Mouse (Mus musculus) olfactory bulb, adult 2 months (tissue): ENCODE measurements around the gene Gm21411. TPM values are rescaled to one million over a fixed set of nuclear protein-coding genes. Genes with fewer than 3 reads are reported as not detected.
"Not testable (repeated sequence)": the region's sequence is repeated elsewhere in the genome, so short reads cannot be mapped to it uniquely, and the experiment has no call there.

ENCODE experiments used
- H3K27ac ChIP-seq: fragments of 200-500 bp; 2 replicates; pipeline ENCODE4 v1.5.1; 2012; ENCODE audit warnings: low read depth, low read length; ENCODE audit not compliant: insufficient read depth
- H3K4me1 ChIP-seq: fragments of 200-500 bp; 2 replicates; pipeline ENCODE4 v1.6.1; 2012; ENCODE audit warnings: low read length; ENCODE audit not compliant: control insufficient read depth, insufficient read depth
- H3K4me3 ChIP-seq: fragments of 200-500 bp; 2 replicates; pipeline ENCODE4 v1.5.1; 2012; ENCODE audit warnings: mild to moderate bottlenecking, low read depth, low read length, moderate library complexity; ENCODE audit not compliant: insufficient read depth
- CTCF ChIP-seq: fragments of 200-500 bp; IDR thresholded peaks from 2 replicates; pipeline ENCODE4 v1.5.1; 2012; ENCODE audit warnings: low read depth, mild to moderate bottlenecking, low read length, moderate library complexity; ENCODE audit not compliant: insufficient read depth
- POLR2A ChIP-seq: fragments of 200-500 bp; IDR thresholded peaks from 2 replicates; pipeline ENCODE4 v1.6.1; 2012; ENCODE audit warnings: mild to moderate bottlenecking, low read depth, low read length, moderate library complexity; ENCODE audit not compliant: insufficient read depth
- WGBS: fragments of 180-500 bp; shearing (Covaris S2); methylation state at CpG from one replicate; pipeline ENCODE4 v1.1.7; 2018; 5-methylcytosine and 5-hydroxymethylcytosine counted together
- polyA plus RNA-seq: library from polyadenylated mRNA; stranded (reverse); fragments of >200 nt; gene quantifications from 2 replicates; pipeline ENCODE4 v1.2.4, GENCODE M21; 2012; ENCODE audit warnings: low replicate concordance; ENCODE audit not compliant: missing spikeins, insufficient read depth, insufficient read length

Gm21411 gene
- not detected in 2 replicates for polyA plus RNA-seq

DNA sequence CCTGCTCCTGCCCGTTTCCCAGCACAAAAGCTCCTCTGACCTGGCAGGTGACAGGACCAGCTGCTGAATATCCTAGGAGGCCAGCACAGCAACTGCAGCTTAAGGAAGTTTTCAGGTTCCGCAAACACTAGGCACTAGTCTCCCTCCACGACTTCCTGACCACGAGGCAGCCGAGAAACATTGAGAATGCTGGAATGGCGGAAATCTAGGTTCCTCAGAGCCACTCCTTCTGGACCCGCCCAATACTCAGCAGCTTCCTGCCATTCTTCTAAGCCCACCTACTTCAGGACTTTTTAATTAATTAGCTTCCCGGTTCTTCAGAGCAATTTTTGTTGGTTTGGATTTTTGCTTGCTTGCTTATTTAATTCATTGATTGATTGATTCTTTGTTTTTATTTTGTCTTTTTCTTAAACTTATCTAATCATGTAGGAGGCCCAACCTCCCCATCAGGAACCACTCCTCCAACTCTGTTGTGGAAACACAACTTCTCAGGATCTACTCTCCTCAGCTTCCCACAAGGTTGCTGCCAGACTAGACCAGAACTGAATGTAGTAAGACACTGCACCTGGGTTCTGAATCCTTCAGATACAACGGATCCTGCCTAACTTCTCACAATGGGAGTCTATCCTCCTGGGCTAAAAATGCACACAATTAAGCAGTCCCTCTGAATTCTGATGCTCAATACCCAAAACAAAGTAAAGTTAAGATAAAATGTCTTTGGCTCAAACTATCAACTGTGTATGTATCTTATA is at the start of gene Gm21411:
TSS of gene Gm21411 (minus strand) at position 205 of the 752 bp plus-strand sequence.
- not testable (repeated sequence) for H3K4me1 ChIP-seq, H3K27ac ChIP-seq, H3K4me3 ChIP-seq
- 87% methylated on average over 9 of the region's 9 CpGs for WGBS

DNA sequence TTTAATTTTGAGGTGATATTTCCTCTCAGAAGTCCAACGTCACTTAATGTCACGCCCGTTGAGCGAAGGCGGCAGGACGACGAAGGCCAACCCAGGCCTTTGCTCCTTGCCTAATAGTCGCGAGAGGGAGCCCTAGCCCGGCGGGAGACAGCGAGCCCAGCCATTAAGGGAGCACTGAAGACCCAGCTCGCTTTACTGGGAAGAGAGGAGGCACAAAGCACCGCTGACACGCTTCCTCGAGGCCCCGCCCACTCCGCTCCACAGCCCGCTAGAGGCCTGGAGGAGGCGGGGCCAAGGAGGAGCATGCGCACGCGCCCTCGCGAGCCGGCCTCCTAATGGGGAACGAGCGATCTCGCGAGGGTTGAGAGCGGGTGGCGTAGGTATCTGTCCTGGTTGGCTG is 32.3 kb upstream of the Gm21411 start:
- 71% methylated on average over 32 of the region's 32 CpGs for WGBS
- not testable (repeated sequence) for H3K4me1 ChIP-seq, H3K27ac ChIP-seq, H3K4me3 ChIP-seq

DNA sequence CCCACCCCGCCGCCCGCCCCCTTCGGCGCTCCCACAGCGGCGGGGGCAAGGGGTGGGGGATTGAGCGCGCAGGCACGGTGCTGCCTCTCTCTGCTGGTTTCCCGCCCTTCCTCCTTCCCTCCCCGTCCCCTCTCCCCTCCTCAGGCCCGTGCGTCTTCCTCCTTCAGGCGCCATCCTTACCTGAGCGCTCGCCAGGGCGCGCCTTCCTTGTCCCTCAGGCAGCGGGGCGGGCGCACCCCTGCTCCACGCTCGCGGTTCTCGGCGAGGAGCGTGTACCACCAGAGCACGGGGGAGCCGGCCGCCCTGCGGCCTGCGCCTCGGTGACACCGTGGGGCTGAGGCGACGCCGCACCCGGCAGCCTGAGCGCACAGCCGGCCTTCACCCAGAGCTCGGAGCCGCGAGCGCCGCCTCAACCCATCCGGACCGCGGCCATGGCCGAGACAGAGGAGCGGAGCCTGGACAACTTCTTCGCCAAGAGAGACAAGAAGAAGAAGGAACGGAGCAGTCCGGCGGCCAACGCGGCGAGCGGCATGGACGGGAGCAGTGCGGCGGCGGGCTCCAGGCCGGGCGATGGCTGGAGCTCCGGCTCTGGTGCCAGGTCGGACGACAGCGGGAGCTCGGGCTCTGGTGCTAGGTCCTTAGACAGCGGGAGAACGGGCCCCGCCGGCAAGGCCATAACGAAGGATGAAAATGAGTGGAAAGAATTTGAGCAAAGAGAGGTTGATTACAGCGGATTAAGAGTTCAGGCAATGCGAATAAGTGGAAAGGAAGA is 23.1 kb upstream of the Gm21411 start:
- no peak overlapping the region for H3K4me3 ChIP-seq
- WGBS: 13% methylated on average over 77 of the region's 77 CpGs

DNA sequence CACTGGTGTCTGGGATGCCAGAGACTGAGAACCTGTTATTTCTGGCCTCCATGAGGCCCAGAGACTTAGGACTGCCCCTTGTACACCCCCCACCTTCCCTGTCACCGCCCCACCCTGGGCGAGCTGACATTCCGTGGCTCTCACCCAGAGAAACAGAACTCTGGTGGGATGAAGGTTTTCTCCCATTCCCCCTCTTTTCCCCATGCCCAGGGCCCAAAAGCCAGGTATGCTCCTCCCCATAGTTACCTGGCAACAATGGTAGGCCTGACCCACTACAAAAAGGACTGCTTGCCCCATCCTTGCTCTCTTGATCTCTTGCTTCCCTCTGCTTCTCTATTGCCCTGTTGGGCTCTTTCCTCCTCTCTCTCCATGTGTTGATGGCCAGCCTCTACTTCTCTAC is 5.8 kb upstream of the Gm21411 start:
- no peak overlapping the region for H3K27ac ChIP-seq
- 89% methylated on average over 3 of the region's 3 CpGs for WGBS
- H3K4me1 ChIP-seq: no peaks in the 10 kb centered on the region
- no peak for TF ChIP-seq POLR2A
- no peak for TF ChIP-seq CTCF
- H3K4me3 ChIP-seq: no peak overlapping the region

More for the DNA sequence above, 23.1 kb upstream of the Gm21411 start:
- no peak for TF ChIP-seq POLR2A
- no peak for TF ChIP-seq CTCF
- no peak overlapping the region for H3K27ac ChIP-seq
- no peaks in the 10 kb centered on the region for H3K4me1 ChIP-seq

DNA sequence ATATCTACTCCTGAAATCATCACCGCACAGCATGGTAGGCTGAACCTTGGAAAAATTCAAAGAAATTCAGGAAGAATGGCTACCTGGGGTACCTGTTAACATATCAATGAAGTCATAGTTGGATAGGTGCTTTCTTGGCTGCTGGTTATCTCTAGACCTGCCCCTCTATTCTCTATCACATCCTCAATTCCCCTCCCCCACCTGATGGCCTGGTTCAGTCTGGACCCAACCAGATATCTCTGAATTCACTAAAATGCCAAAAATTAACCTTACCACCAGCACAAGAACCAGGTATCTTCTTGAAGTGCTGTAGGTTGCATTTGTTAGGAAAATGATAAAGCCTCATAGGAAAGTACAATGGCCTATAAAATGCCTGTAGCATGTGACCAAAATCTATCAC is 1.3 kb downstream of the Gm21411 start:
- WGBS: 97% methylated on average over 1 of the region's 1 CpGs
- not testable (repeated sequence) for H3K4me3 ChIP-seq, H3K4me1 ChIP-seq, H3K27ac ChIP-seq

DNA sequence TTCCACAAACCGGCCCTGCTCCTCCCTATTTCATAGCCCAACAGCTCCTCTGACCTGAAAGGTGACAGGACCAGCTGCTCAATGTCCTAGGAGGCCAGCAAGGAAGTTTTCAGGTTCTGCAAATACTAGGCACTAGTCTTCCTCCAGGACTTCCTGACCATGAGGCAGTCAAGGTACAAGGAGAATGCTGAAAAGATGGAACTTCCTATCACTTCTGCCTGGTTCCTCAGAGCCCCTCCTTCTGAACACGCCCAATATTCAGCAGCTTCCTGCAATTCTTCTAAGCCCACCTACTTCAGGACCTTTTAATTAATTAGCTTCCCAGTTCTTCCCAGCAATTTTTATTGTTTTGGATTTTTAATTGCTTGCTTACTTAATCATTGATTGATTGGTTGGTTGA is 4.6 kb downstream of the Gm21411 start:
- H3K4me1 ChIP-seq, H3K4me3 ChIP-seq, H3K27ac ChIP-seq: not testable (repeated sequence)
- 76% methylated on average over 2 of the region's 2 CpGs for WGBS

DNA sequence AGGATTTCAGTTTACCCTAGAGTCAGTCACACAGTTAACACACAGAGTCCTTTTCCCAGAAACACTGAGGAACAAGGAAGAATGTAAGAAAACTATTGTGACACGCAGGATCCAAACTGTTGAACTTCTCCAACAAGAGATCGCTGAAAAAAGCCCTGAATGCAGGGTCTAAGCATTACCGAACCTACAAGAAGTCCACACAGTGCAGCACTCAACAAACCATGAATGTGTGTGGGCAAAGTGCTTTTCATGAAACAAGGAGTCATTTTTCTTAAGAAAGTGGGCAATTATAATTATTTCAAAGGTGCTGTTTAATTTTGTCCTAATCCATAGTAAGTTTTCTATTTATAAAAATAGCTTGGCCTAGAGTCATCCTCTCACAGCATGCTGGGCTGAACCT is 6.3 kb downstream of the Gm21411 start:
- H3K4me3 ChIP-seq, H3K4me1 ChIP-seq, H3K27ac ChIP-seq: not testable (repeated sequence)
- WGBS: 55% methylated on average over 3 of the region's 3 CpGs

Other genes with a start within 250 kb of the Gm21411 start
- not detected in 2 replicates for gene Zfp989, start 62.4 kb upstream of the Gm21411 start, polyA plus RNA-seq
- gene Rex2, start 112.3 kb upstream of the Gm21411 start, polyA plus RNA-seq: not detected in 2 replicates
- not detected in 2 replicates for gene Zfp991, start 222.4 kb upstream of the Gm21411 start, polyA plus RNA-seq